Mouse (Mus musculus) heart, embryonic 12.5 days (tissue): ENCODE measurements around the gene Csrp3. TPM values are rescaled to one million over a fixed set of nuclear protein-coding genes. Genes with fewer than 3 reads are reported as not detected.

Source experiments
- ATAC-seq: fragments of 200-750 bp; cut with Nextera tagmentation; 2 replicates; pipeline ENCODE4 v1.8.0; 2017; ENCODE audit warnings: moderate TSS enrichment, moderate library complexity; ENCODE audit not compliant: insufficient number of reproducible peaks, low FRiP score
- H3K27ac ChIP-seq: fragments of 300-500 bp; sonication (generic); 2 replicates; pipeline ENCODE4 v1.5.1; 2016; ENCODE audit warnings: mild to moderate bottlenecking, moderate library complexity; ENCODE audit not compliant: poor library complexity, severe bottlenecking
- H3K27me3 ChIP-seq: fragments of 300-500 bp; sonication (generic); replicated peaks from 2 replicates; pipeline ENCODE4 v1.6.1; 2016; ENCODE audit warnings: mild to moderate bottlenecking, moderate library complexity
- H3K36me3 ChIP-seq: fragments of 300-500 bp; sonication (generic); 2 replicates; pipeline ENCODE4 v1.6.1; 2016; ENCODE audit warnings: mild to moderate bottlenecking, moderate library complexity
- H3K4me1 ChIP-seq: fragments of 300-500 bp; sonication (generic); replicated peaks from 2 replicates; pipeline ENCODE4 v1.6.1; 2016; ENCODE audit warnings: mild to moderate bottlenecking
- H3K4me2 ChIP-seq: fragments of 300-500 bp; sonication (generic); 2 replicates; pipeline ENCODE4 v1.6.1; 2016; ENCODE audit warnings: mild to moderate bottlenecking, moderate library complexity
- H3K4me3 ChIP-seq: fragments of 300-500 bp; sonication (generic); 2 replicates; pipeline ENCODE4 v1.5.1; 2016; ENCODE audit warnings: mild to moderate bottlenecking
- H3K9ac ChIP-seq: fragments of 300-500 bp; sonication (generic); 2 replicates; pipeline ENCODE4 v1.6.1; 2016; ENCODE audit warnings: mild to moderate bottlenecking, moderate library complexity
- H3K9me3 ChIP-seq: fragments of 300-500 bp; sonication (generic); replicated peaks from 2 replicates; pipeline ENCODE4 v1.6.1; 2016; ENCODE audit warnings: mild to moderate bottlenecking, moderate library complexity
- WGBS: fragments of 180-500 bp; shearing (Covaris S2); methylation state at CpG from one replicate; pipeline ENCODE4 v1.1.7; 2016; 5-methylcytosine and 5-hydroxymethylcytosine counted together
- polyA plus RNA-seq: library from polyadenylated mRNA; unstranded; fragments of >200 nt; fragmentation: Nextera tagmentation; extraction: Ambion mirVana; gene quantifications from 2 replicates; pipeline ENCODE4 v1.2.1, GENCODE M21; 2016

Csrp3 gene
- polyA plus RNA-seq, 1 experiment from 2014 or later = 1,088 TPM

GRCm38 (mm10) chr7:48843541-48843940 is 4.3 kb downstream of the Csrp3 start:
- Histone ChIP-seq H3K4me2 (peak overlapping the region; percentile 77), H3K4me3 (no peak overlapping the region), H3K27me3 (no peaks in the 10 kb centered on the region), H3K36me3 (peaks cover 13% of the 10 kb centered on the region), H3K9ac (0 out of 2 replicates have a peak overlapping the region, but pooled peaks have one; percentile 18), H3K4me1 (peaks cover 68% of the 10 kb centered on the region), H3K9me3 (no peaks in the 10 kb centered on the region), H3K27ac (peak overlapping the region; percentile 68)
- no peak for ATAC-seq
- WGBS = 80% methylated on average over 5 of the region's 5 CpGs

- no peaks in the 10 kb centered on the region for H3K27me3 ChIP-seq
- no peak overlapping the region for H3K4me3 ChIP-seq
- WGBS = 26% methylated on average over 3 of the region's 3 CpGs
- peak overlapping the region; percentile 40 for H3K4me2 ChIP-seq
- ATAC-seq = no peak
- H3K4me1 ChIP-seq = peaks cover 69% of the 10 kb centered on the region
- H3K9ac ChIP-seq = no peak overlapping the region
- H3K27ac ChIP-seq = peak overlapping the region; percentile 68
- H3K36me3 ChIP-seq = peaks cover 22% of the 10 kb centered on the region
- H3K9me3 ChIP-seq = no peaks in the 10 kb centered on the region
Measured at GRCm38 (mm10) chr7:48842353-48842752, 5.5 kb downstream of the Csrp3 start.

DNA sequence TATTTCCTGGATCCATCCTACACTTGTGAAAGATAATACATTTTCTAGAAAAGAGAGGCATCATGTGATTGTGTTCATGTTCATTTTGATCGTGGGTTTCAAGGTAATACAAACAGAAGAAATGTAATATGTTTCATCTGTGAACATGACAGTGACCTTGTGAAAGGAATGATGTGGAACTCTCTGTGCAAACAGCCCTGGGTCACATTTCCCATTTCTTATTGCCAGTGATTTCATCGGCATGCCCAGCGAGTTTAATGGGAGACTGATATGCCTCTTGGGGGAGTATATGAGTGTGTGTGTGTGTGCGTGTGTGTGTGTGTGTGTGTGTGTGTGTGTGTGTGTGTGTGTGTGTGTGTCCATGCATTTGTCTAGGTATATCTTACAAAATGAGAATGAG is 6.3 kb downstream of the Csrp3 start:
- no peak overlapping the region for H3K9ac ChIP-seq
- H3K27me3 ChIP-seq = no peaks in the 10 kb centered on the region
- H3K36me3 ChIP-seq = peaks cover 28% of the 10 kb centered on the region
- peaks cover 69% of the 10 kb centered on the region for H3K4me1 ChIP-seq
- H3K27ac ChIP-seq = peak overlapping the region; percentile 68
- no peak overlapping the region for H3K4me3 ChIP-seq
- H3K9me3 ChIP-seq = no peaks in the 10 kb centered on the region
- WGBS = 61% methylated on average over 4 of the region's 4 CpGs
- no peak overlapping the region for H3K4me2 ChIP-seq
- ATAC-seq = no peak

- peak overlapping the region; percentile 43; the same call in 1 of the 2 replicates for H3K9ac ChIP-seq
- H3K4me3 ChIP-seq = no peak overlapping the region
- peaks cover 69% of the 10 kb centered on the region for H3K4me1 ChIP-seq
- no peak for ATAC-seq
- H3K4me2 ChIP-seq = peak overlapping the region; percentile 28
- no peaks in the 10 kb centered on the region for H3K9me3 ChIP-seq
- H3K27ac ChIP-seq = peak overlapping the region; percentile 84
- no peaks in the 10 kb centered on the region for H3K27me3 ChIP-seq
- peaks cover 34% of the 10 kb centered on the region for H3K36me3 ChIP-seq
- WGBS = 39% methylated on average over 2 of the region's 2 CpGs
Measured at GRCm38 (mm10) chr7:48840545-48840944, 7.3 kb downstream of the Csrp3 start.

DNA sequence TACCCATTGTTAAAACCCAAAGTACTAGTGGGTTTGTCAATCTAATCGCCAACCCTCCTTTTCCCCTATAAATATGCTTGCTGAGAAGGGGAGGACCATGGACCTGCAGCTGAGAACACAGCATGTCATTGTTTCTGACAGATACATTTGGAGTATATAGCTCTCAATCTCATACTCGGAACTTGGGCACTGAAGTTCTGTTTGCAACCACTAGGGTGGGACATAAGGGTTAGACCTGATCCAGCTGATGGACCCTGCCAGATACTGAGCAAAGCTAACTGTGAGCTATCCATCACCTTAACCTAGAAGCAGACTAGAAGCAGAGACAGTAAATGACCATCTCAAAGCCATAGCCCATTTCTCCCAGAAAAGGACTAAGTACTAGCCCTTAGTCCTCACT is 9.4 kb downstream of the Csrp3 start:
- Histone ChIP-seq H3K27ac (peak overlapping the region; percentile 84; the same call in 1 of the 2 replicates), H3K4me2 (no peak overlapping the region), H3K9me3 (no peaks in the 10 kb centered on the region), H3K36me3 (peaks cover 51% of the 10 kb centered on the region), H3K9ac (peak overlapping the region; percentile 40; the same call in 1 of the 2 replicates), H3K4me1 (peaks cover 70% of the 10 kb centered on the region), H3K4me3 (no peak overlapping the region), H3K27me3 (no peaks in the 10 kb centered on the region)
- ATAC-seq = no peak
- WGBS = 70% methylated on average over 2 of the region's 2 CpGs

GRCm38 (mm10) chr7:48836949-48837348 is 10.9 kb downstream of the Csrp3 start:
- ATAC-seq = no peak
- no peak overlapping the region for H3K4me3 ChIP-seq
- no peak overlapping the region for H3K27ac ChIP-seq
- H3K36me3 ChIP-seq = peaks cover 64% of the 10 kb centered on the region
- no peaks in the 10 kb centered on the region for H3K27me3 ChIP-seq
- peaks cover 71% of the 10 kb centered on the region for H3K4me1 ChIP-seq
- no peaks in the 10 kb centered on the region for H3K9me3 ChIP-seq
- no peak overlapping the region for H3K9ac ChIP-seq
- H3K4me2 ChIP-seq = no peak overlapping the region
- 43% methylated on average over 6 of the region's 6 CpGs for WGBS

DNA sequence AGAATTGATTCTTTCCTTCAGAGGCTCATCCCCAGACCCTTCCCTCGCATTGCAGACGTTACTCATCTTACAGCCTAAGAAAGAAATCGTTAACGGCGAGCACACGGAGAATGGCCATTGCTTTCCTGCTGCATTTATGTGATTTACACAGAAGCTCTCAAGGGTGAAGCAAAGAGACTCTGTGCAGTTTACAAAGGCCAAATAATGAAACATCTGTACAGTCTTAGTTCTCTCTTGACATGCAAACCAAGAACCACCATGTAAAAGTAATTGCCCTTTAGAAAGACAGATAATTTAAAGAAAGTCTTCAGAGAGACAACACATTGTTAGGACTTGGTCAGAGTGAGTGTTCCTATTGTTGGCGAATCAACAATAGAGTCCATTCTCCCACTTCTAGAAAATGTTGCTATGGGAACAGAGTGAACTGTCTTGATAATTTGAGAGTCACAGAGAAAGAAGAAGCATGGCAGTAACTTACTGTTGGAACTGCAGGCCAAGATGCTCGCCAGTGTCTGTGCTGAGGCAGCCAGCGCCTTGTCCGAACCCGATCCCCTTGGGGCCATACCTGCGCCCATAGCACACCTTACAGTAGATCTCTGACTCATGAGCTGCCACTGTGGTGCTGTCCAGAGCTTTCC is 12.7 kb downstream of the Csrp3 start:
- Histone ChIP-seq H3K4me2 (no peak overlapping the region), H3K27ac (peak overlapping the region; percentile 46), H3K4me3 (no peak overlapping the region), H3K9ac (0 out of 2 replicates have a peak overlapping the region, but pooled peaks have one; percentile 15), H3K36me3 (peaks cover 70% of the 10 kb centered on the region), H3K4me1 (peaks cover 73% of the 10 kb centered on the region), H3K27me3 (no peaks in the 10 kb centered on the region), H3K9me3 (no peaks in the 10 kb centered on the region)
- WGBS = 86% methylated on average over 12 of the region's 12 CpGs
- ATAC-seq = no peak

DNA sequence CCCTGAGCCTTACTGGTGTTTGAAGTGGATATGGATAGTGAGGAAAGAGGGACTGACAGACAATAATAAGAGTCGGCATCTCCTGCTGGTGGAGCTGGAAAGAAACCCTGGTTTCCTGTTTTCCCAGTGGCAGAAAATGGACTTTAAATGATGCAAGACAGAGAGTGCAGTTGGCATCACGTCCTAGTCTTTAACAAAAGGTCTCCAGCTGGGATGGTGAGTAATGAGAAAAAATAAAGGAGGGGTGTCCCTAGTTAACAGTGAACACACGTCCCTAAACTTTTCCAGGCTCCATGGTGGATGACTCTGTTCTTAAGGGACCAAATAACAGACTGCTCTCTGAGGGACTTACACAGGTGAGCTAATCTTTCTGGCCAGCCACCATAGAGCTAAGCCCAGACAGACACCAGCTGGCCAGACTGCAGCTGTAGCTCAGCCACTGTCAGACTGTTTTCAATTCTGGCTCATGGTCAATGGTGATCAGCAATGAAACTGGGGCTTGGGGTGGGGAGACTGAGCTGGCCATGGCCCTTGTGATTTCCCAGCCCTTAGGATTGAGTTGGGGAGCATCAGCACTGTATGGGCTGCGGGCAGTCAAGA is 13.4 kb downstream of the Csrp3 start:
- Histone ChIP-seq H3K27me3 (no peaks in the 10 kb centered on the region), H3K27ac (peak overlapping the region; percentile 82), H3K4me3 (no peak overlapping the region), H3K4me1 (peaks cover 72% of the 10 kb centered on the region), H3K9me3 (no peaks in the 10 kb centered on the region), H3K9ac (0 out of 2 replicates have a peak overlapping the region, but pooled peaks have one; percentile 15), H3K36me3 (peaks cover 70% of the 10 kb centered on the region), H3K4me2 (no peak overlapping the region)
- WGBS = 60% methylated on average over 4 of the region's 4 CpGs
- no peak for ATAC-seq

DNA sequence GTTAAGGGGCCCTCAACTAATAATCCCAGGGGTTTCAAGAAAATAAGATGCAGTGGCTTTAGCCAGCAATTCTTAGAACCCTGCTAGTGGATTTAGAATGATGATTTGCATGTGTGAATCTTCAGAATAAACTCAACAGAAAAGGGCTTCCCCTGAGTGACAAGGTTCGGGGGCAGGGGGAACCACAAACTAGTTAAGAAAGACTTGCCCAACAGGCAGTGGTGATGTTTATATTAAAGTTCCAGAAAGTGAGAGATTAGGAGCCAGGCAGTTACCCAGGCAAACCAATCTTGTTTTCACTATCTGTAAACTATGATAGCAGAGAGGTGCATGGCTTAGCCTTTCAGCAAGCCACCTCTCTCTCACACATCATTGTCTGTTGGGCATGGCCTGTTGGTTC is 15.1 kb downstream of the Csrp3 start:
- peaks cover 61% of the 10 kb centered on the region for H3K36me3 ChIP-seq

DNA sequence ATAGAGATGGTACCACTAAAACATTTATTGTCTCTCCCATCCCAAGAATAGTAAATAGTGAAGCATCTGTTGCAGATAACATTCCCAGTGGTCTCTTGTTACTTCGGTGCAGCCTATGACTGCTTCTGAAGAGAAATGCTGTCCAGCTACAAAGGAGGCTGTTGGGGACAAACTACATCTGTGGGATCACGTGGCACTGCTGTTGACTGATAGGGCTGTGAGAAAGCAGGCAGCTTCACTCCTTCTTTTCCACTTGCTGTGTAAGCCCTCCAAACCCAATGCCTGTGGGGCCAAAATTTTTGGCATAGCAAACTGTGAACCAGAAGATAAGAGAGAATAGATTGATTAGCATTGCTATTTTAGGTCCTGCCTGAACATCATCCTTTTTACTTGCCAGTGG is 17.4 kb downstream of the Csrp3 start:
- Histone ChIP-seq H3K4me2 (0 out of 2 replicates have a peak overlapping the region, but pooled peaks have one; percentile 4), H3K4me1 (peaks cover 80% of the 10 kb centered on the region), H3K4me3 (no peak overlapping the region), H3K27ac (peak overlapping the region; percentile 82), H3K27me3 (no peaks in the 10 kb centered on the region), H3K9ac (no peak overlapping the region), H3K9me3 (no peaks in the 10 kb centered on the region), H3K36me3 (peaks cover 62% of the 10 kb centered on the region)
- WGBS = 13% methylated on average over 2 of the region's 2 CpGs
- ATAC-seq = peak; percentile 58

More for the DNA sequence above, 15.1 kb downstream of the Csrp3 start:
- no peak for ATAC-seq
- peaks cover 75% of the 10 kb centered on the region for H3K4me1 ChIP-seq
- H3K4me2 ChIP-seq = no peak overlapping the region
- H3K9me3 ChIP-seq = no peaks in the 10 kb centered on the region
- H3K27me3 ChIP-seq = no peaks in the 10 kb centered on the region
- H3K9ac ChIP-seq = no peak overlapping the region
- H3K27ac ChIP-seq = peak overlapping the region; percentile 82
- 58% methylated on average over 1 of the region's 1 CpGs for WGBS
- no peak overlapping the region for H3K4me3 ChIP-seq

- peaks cover 61% of the 10 kb centered on the region for H3K36me3 ChIP-seq
- H3K4me2 ChIP-seq = no peak overlapping the region
- H3K9me3 ChIP-seq = no peaks in the 10 kb centered on the region
- no peaks in the 10 kb centered on the region for H3K27me3 ChIP-seq
- peak overlapping the region; percentile 82 for H3K27ac ChIP-seq
- H3K4me3 ChIP-seq = no peak overlapping the region
- H3K4me1 ChIP-seq = peaks cover 80% of the 10 kb centered on the region
- WGBS = 40% methylated on average over 5 of the region's 5 CpGs
- H3K9ac ChIP-seq = no peak overlapping the region
- no peak for ATAC-seq
Measured at GRCm38 (mm10) chr7:48829177-48829910, 18.5 kb downstream of the Csrp3 start.
